Mouse (Mus musculus) lung, embryonic 16.5 days (tissue): ENCODE data around the gene Edn3. TPM values are rescaled to one million over a fixed set of nuclear protein-coding genes. Genes with fewer than 3 reads are reported as not detected.

Experiments used
- ATAC-seq: fragments of 200-750 bp; cut with Nextera tagmentation; 2 replicates; pipeline ENCODE4 v1.8.0; 2017; ENCODE audit warnings: low read depth, mild to moderate bottlenecking, moderate library complexity
- H3K27ac ChIP-seq: fragments of 300-500 bp; sonication (generic); 2 replicates; pipeline ENCODE4 v1.5.1; 2014; ENCODE audit warnings: mild to moderate bottlenecking, control low read depth, low read length
- H3K27me3 ChIP-seq: fragments of 300-500 bp; sonication (generic); 2 replicates; pipeline ENCODE4 v1.6.1; 2014; ENCODE audit warnings: low read depth, low read length, mixed read lengths; ENCODE audit not compliant: control insufficient read depth, insufficient read depth
- H3K36me3 ChIP-seq: fragments of 300-500 bp; sonication (generic); 2 replicates; pipeline ENCODE4 v1.6.1; 2014; ENCODE audit warnings: low read length; ENCODE audit not compliant: control insufficient read depth, insufficient read depth
- H3K4me1 ChIP-seq: fragments of 300-500 bp; sonication (generic); replicated peaks from 2 replicates; pipeline ENCODE4 v1.6.1; 2014; ENCODE audit warnings: low read length, mixed read lengths; ENCODE audit not compliant: control insufficient read depth, insufficient read depth
- H3K4me2 ChIP-seq: fragments of 300-500 bp; sonication (generic); 2 replicates; pipeline ENCODE4 v1.6.1; 2014; ENCODE audit warnings: low read depth, low read length, control low read depth
- H3K4me3 ChIP-seq: fragments of 300-500 bp; sonication (generic); 2 replicates; pipeline ENCODE4 v1.5.1; 2014; ENCODE audit warnings: mild to moderate bottlenecking, low read length, control low read depth
- H3K9ac ChIP-seq: fragments of 300-500 bp; sonication (generic); 2 replicates; pipeline ENCODE4 v1.6.1; 2014; ENCODE audit warnings: low read length, control low read depth
- H3K9me3 ChIP-seq: fragments of 300-500 bp; sonication (generic); 2 replicates; pipeline ENCODE4 v1.6.1; 2016; ENCODE audit warnings: low read length; ENCODE audit not compliant: control insufficient read depth
- WGBS: fragments of 180-500 bp; shearing (Covaris S2); extraction: QIAGEN DNeasy Blood & Tissue Kit; methylation state at CpG from one replicate; pipeline ENCODE4 v1.1.7; 2014; 5-methylcytosine and 5-hydroxymethylcytosine counted together
- polyA plus RNA-seq: library from polyadenylated mRNA; unstranded; fragments of >200 nt; fragmentation: Nextera tagmentation; extraction: Ambion mirVana; gene quantifications from 2 replicates; pipeline ENCODE4 v1.2.1, GENCODE M21; 2015

Edn3 gene
- polyA plus RNA-seq, 1 experiment from 2014 or later, result 48.5 TPM

DNA sequence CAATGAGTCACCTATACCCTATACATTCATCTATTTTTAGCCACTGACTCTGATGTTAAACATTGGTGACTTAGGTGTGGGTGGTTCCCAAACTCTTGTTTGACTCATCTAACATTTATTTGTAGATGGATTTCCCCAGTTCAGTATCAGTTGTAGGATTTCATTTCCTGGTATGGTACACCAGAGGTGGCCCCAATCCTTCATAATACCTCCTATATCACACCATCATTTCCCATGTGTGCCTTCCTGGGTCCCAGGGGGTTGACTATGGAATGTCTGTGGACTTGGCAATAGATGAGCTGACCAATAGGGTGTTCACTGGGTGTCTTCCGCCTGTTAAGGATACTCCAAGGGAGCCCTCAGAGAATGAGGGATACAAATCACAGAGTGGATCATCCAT is 7.2 kb upstream of the Edn3 start:
- Histone ChIP-seq H3K27me3 (no peaks in the 10 kb centered on the region), H3K36me3 (no peaks in the 10 kb centered on the region), H3K27ac (peak overlapping the region; percentile 80), H3K9me3 (no peaks in the 10 kb centered on the region), H3K4me1 (peaks cover 6% of the 10 kb centered on the region), H3K9ac (no peak overlapping the region), H3K4me2 (no peak overlapping the region), H3K4me3 (no peak overlapping the region)
- ATAC-seq, result no peak
- 84% methylated on average over 1 of the region's 1 CpGs for WGBS

DNA sequence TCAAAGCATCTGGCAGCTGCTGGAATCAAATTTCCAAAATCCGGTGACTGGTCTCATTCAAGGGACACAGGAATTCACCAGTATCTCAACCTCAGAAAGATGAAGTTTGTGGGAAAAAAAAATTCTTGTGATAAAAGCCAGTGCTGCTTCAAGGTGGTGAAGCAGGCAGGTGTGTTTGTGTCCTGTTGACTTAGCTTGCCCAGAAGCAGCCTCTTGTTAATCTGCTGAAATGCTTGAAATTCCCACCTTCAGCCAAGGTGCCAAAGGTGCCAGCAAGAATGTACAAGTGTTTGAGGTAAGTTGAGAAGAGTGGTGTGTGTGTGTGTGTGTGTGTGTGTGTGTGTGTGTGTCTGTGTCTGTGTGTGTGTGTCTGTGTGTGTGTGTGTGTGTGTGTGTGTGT is 6.2 kb upstream of the Edn3 start:
- ATAC-seq, result peak; percentile 90
- Histone ChIP-seq H3K36me3 (no peaks in the 10 kb centered on the region), H3K4me2 (no peak overlapping the region), H3K27me3 (no peaks in the 10 kb centered on the region), H3K9me3 (no peaks in the 10 kb centered on the region), H3K27ac (peak overlapping the region; percentile 80), H3K4me3 (no peak overlapping the region), H3K9ac (no peak overlapping the region), H3K4me1 (peaks cover 6% of the 10 kb centered on the region)
- WGBS, result 23% methylated on average over 1 of the region's 1 CpGs

DNA sequence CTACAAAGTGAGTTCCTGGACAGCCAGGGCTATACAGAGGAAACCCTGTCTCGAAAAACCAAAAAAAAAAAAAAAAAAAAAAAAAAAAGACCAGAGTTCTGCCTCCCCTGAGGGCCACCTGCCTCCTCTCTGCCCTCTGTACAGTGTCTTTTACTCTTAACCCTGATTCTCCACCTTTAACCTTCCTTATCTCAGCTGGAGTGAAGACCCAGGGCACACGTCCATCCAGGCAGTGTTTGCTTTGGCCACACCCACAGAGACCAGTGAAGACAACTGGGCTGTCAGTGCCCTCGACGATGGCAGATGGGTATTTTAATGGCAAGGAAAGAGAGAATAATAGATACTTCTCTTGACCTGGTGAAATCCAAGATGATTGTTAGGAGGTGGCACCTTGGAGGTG is 1.2 kb upstream of the Edn3 start:
- ATAC-seq, result no peak
- peaks cover 12% of the 10 kb centered on the region for H3K4me1 ChIP-seq
- WGBS, result 71% methylated on average over 4 of the region's 4 CpGs

DNA sequence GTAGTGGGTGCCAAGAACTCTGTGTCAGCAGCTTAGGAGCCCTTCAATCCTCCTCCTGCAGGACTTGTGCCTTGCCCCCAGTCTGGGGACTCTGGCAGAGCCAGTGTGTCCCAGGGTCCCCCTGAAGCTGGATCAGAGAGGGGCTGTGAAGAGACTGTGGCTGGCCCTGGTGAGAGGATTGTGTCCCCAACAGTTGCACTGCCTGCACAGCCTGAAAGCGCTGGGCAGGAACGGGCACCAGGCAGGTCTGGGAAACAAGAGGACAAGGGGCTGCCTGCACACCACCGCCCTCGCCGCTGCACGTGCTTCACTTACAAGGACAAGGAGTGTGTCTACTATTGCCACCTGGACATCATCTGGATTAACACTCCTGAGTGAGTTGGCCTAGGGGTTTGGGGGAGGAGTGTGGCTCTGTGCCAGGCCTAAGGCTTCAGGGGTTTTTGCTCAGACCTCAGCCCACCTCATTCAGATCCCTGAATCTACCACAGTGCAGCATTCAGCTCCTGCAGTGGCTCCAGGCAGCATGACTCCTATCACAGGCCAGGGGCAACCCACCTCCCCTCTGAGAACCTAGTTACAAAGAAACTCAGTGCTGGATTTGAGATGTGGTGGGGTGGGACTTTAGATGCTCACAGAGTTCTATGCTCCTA is 1.2 kb downstream of the Edn3 start:
- Histone ChIP-seq H3K9me3 (no peaks in the 10 kb centered on the region), H3K4me3 (peak overlapping the region; percentile 61), H3K4me2 (peak overlapping the region; percentile 91), H3K4me1 (peaks cover 12% of the 10 kb centered on the region), H3K27me3 (no peaks in the 10 kb centered on the region; the same call in 1 of the 2 replicates), H3K27ac (peak overlapping the region; percentile 82), H3K9ac (peak overlapping the region; percentile 79), H3K36me3 (no peaks in the 10 kb centered on the region)
- peak; percentile 42 for ATAC-seq
- 43% methylated on average over 6 of the region's 6 CpGs for WGBS

More for the DNA sequence above, 1.2 kb upstream of the Edn3 start:
- no peak overlapping the region for H3K9ac ChIP-seq
- H3K27ac ChIP-seq, result no peak overlapping the region
- no peaks in the 10 kb centered on the region; the same call in 1 of the 2 replicates for H3K27me3 ChIP-seq
- no peak overlapping the region for H3K4me3 ChIP-seq
- no peak overlapping the region for H3K4me2 ChIP-seq
- no peaks in the 10 kb centered on the region for H3K36me3 ChIP-seq
- H3K9me3 ChIP-seq, result no peaks in the 10 kb centered on the region

DNA sequence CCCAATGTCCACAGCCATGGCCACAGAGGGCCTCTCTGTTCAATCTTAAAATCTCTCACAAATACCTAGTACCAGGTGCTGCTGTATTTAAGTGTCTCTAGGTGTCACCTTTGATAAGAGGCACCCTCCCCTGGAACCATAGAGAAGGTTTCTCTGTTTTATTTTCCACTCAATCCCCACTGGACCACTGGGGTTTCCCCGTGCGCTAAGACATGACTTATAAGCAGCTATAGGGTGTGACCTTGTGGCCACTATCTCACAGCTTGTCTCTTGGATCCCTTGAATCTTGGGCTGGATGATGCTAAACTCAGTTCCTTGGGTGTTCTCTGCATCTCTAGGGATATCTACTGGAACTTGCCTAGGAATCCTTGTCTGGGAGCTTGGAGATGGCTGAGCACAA is 1.9 kb downstream of the Edn3 start:
- peak overlapping the region; percentile 79; the same call in 1 of the 2 replicates for H3K9ac ChIP-seq
- H3K36me3 ChIP-seq, result no peaks in the 10 kb centered on the region
- no peak for ATAC-seq
- 0 out of 2 replicates have a peak overlapping the region, but pooled peaks have one; percentile 82 for H3K27ac ChIP-seq
- H3K4me2 ChIP-seq, result peak overlapping the region; percentile 91
- peak overlapping the region; percentile 61 for H3K4me3 ChIP-seq
- no peaks in the 10 kb centered on the region; the same call in 1 of the 2 replicates for H3K27me3 ChIP-seq
- no peaks in the 10 kb centered on the region for H3K9me3 ChIP-seq
- peaks cover 12% of the 10 kb centered on the region for H3K4me1 ChIP-seq
- WGBS, result 87% methylated on average over 2 of the region's 2 CpGs

DNA sequence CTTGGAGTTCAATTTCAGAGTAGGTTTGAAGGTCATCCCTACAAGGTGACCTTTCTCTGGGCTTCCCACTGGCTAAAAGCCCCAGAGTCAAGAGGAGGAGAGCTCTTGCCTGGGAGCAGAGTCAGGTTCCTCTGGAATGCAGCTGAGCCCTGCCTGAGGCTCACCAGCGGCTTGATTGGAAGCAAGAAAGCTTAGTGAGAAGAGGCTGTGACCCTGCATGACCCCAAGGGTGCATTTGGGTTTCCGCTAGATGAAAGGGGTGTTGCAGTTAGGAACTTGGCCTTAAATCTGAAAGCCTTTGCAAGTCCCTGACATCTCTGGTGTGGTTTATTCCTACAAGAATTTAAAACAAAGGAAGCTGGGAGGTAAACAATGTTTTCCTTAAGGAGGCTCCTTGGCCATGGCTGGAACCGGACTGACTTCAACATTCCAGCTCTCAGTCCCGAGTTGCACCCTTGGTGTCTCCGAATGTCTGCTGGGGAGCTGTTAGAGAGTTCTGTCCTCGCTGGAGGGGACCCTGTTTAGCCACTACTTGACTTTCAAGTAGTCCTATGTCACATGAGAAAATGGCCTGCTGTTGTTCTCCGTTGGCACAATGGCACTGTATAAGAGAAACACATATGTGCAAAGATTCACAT is 8.6 kb downstream of the Edn3 start:
- H3K36me3 ChIP-seq, result no peaks in the 10 kb centered on the region
- no peak overlapping the region for H3K4me3 ChIP-seq
- H3K9ac ChIP-seq, result no peak overlapping the region
- 24% methylated on average over 7 of the region's 7 CpGs for WGBS
- no peak overlapping the region for H3K4me2 ChIP-seq
- no peaks in the 10 kb centered on the region for H3K9me3 ChIP-seq
- ATAC-seq, result peak; percentile 46
- 0 out of 2 replicates have a peak overlapping the region, but pooled peaks have one; percentile 10 for H3K27ac ChIP-seq
- H3K27me3 ChIP-seq, result no peaks in the 10 kb centered on the region
- peaks cover 14% of the 10 kb centered on the region for H3K4me1 ChIP-seq

DNA sequence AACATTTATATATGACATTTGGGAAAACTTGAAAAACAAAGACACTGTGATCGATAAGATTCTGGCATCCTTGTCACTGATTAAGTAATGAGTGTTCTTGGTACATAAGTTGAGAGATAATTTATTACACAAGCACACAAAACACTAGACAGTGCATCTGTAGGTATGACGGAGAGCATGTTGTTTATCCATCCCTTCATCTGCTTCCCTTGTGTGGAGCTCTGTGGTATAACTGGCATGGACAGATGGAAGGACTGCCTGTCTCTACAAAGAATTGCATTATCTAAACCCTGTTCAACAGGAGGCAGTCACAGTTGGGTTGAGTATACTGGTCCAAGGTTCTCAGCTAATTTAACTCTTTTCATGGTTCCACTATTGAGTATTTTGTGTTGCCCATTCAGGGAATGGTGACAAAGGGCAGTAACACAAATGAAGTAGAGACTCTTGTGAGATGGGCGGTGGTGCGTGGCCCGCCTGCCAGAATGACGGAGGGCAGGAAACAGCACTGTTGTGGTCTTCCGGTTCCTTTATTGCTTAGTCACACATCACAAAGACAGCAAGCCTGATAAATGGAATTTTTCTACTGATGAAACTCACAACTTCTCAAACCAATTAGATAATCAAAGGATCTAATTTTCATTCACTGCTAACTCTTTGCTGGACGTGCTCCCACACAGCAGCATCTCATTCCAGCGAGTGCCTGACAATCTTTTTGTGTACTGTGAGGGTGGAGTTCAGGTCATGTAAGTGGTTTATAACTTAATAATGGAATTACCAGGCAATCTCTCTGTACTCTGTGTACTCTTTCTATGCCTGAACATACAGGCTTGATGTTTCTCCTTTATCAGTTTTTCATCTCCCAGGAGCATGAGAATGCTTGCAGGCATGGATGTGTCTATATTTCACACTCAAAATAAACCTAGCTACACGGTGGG is 14.0 kb downstream of the Edn3 start:
- no peaks in the 10 kb centered on the region for H3K36me3 ChIP-seq
- peaks cover 3% of the 10 kb centered on the region; the same call in 1 of the 2 replicates for H3K4me1 ChIP-seq
- no peaks in the 10 kb centered on the region for H3K27me3 ChIP-seq
- H3K9ac ChIP-seq, result no peak overlapping the region
- H3K9me3 ChIP-seq, result no peaks in the 10 kb centered on the region
- no peak overlapping the region for H3K4me2 ChIP-seq
- 78% methylated on average over 10 of the region's 10 CpGs for WGBS
- ATAC-seq, result no peak
- H3K27ac ChIP-seq, result no peak overlapping the region
- H3K4me3 ChIP-seq, result no peak overlapping the region

DNA sequence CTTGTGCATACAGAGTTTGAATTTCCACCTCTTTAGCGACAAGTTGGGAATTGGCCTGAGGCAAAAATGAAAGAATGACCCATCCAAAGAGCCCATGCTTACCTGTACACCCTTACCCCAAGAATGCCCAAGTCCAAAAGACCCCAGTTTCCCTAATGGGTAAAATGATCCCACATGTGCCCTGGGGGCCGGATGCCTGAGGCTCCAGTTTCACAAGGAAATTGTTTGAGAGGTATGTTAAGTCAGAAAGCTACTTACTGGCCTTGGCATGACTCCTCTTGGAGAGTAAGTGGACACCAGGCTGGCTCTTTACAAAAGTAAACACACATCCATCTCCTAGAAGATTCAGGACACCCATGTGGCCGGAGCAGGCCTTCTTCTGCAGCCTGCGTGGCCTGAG is 21.6 kb downstream of the Edn3 start:
- Histone ChIP-seq H3K4me1 (no peaks in the 10 kb centered on the region), H3K4me3 (no peak overlapping the region), H3K27ac (no peak overlapping the region), H3K4me2 (no peak overlapping the region), H3K9me3 (no peaks in the 10 kb centered on the region), H3K27me3 (no peaks in the 10 kb centered on the region), H3K36me3 (no peaks in the 10 kb centered on the region), H3K9ac (no peak overlapping the region)
- WGBS, result 60% methylated on average over 4 of the region's 4 CpGs
- no peak for ATAC-seq

DNA sequence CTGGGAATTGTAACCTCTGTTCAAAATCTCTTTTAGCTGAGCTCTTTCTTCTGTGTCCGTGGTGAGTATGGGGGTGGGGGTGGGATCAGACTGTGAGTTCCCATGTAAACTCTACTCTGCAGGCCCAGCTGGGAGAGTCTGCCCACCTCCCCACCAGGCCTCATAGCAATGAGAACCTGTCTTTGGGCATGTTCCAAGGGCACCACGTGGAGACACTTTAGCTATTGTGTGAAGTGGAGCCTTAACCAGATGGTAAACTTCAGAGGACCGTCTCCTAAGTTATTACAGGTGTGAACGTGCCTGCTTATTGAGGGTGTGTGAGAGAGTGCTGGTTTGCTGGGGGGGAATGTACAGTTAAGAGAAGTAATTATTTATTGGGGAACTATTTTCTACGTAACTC is 22.5 kb downstream of the Edn3 start:
- 41% methylated on average over 5 of the region's 5 CpGs for WGBS
- Histone ChIP-seq H3K9me3 (no peaks in the 10 kb centered on the region), H3K9ac (no peak overlapping the region), H3K27ac (no peak overlapping the region), H3K4me3 (no peak overlapping the region), H3K4me2 (no peak overlapping the region), H3K27me3 (no peaks in the 10 kb centered on the region), H3K4me1 (no peaks in the 10 kb centered on the region), H3K36me3 (no peaks in the 10 kb centered on the region)
- ATAC-seq, result peak; percentile 67; the same call in 1 of the 2 replicates
